Mouse (Mus musculus): ENCODE measurements at regions not wholly inside any gene's neighbourhood (a gene's known extent, or its start where the extent isn't known, plus 50 kb on each side); places are given as distances from the start of the nearest gene placed in this dataset.
"Not testable (repeated sequence)": the region's sequence is repeated elsewhere in the genome, so short reads cannot be mapped to it uniquely, and the experiment has no call there.

DNA sequence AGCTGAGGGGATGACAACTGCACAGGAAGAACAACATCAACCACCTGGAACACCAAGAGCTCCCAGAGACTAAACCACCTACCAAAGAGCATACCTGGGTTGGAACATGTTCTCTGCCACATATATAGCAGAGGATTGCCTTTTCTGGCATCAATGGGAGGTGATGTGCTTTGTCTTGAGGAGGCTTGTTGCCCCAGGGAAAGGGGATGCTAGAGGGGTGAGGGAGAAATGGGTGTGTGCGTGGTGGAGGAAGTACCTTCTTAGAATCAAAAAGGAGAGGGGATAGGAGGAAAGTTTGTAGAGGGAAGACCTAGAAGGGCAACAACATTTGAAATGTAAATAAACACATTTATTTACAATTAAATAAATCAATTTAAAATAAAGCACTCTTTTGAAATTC lies 358.5 kb upstream of the Pfkp start:
- DNase-seq (ENCODE audit: low spot score in 2 of 2) = no peak

DNA sequence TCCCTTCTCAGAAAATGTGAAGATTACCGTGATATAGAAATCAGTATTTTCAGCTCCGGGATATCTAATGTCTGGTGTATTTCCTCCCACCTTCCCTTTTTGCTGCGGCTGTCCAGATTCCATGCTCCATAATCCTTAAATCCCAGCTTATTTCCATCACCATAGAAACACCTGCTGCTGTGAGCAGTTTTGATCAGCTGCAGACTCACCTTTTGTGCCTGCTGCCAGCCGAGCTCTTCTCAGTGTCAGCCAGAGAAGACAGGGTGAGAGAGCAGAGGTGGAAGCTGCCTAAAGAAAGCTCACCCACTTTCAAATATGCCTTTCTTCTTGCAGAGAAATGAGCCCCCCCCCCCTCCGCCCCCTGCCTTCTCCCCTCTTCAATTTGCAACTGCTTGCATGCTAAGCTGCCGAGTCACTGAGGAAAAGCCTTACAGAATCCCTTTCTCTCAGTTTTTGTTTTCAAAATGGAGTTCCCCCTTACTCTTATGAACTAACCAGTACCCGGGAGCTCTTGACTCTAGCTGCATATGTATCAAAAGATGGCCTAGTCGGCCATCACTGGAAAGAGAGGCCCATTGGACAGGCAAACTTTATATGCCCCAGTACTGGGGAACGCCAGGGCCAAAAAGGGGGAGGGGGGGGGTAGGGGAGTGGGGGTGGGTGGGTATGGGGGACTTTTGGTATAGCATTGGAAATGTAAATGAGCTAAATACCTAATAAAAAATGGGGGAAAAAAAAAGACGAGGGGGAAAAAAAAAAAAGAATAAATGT lies 350.1 kb upstream of the Pfkp start:
- not testable (repeated sequence) for DNase-seq (ENCODE audit: low spot score in 2 of 2)

DNA sequence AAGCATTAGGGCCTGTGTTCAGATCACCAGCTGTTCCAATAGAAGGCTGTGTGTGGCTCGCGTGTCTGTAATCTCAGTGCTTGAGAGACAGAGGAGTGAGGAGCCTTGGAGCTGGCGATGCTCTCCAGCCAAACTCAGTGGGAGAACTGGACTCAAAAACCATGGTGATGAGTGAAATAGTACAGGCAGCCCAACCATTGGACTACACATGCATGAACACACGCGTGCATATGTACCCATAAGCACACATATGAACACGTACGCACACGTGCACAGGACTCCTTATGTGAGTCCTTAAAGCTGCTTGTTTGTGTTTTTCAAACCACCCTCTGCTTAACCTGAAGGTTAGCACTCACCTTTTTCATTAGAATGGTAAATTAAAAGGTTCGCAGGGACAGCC lies 349.5 kb upstream of the Pfkp start:
- DNase-seq (ENCODE audit: low spot score in 2 of 2) = no peak

DNA sequence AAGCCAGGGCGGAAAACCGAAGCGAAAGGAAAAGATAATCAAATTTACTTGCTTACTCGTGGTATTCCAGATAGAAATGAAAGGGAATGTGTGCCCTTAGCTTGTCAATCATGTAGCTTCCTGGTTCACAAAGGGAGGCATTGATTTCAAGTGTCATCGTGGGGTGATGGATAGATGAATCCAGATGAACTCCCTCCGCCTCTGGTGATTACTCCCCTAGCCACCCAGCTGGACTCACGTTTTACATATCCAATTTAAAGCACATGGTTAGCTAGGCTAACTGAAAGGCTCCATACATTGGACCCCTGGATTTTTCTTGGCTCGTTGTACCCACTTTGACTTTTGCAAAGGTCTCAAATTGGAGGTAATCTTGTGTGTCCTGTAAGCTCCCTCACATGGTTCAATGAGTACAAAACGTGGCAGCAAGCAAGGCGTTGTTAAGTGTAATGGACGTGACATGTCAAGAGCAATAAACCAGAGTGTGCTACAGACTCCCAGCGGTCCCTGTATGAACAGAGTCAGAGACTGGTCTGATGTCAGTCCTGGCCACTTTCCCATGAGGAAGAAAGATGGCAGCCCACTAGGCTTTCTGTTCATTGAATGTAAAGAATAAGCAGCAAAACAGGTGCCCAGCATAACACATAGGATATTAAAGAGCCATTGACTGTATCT lies 343.9 kb upstream of the Pfkp start:
- DNase-seq (ENCODE audit: low spot score in 2 of 2) = no peak

DNA sequence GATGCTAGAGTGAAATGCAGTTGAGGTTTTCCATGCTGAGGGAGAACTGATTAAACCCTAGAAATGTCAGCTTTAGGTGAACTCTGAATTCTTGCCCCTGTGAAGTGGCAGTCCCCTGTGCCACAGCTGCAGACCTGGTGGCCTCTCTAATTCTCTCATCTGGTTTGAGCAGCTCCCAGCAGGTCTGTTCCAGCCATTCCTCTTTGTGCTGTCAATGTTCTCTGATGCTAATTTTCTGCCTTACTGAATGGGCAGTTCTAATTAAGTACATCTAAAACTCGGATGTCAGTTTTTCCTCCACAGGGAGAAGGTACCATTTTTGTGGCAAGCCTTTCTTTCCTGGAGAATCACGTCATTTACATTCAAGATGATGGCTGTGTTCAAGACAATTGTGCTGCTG lies 343.1 kb upstream of the Pfkp start:
- no peak for DNase-seq (ENCODE audit: low spot score in 2 of 2)

DNA sequence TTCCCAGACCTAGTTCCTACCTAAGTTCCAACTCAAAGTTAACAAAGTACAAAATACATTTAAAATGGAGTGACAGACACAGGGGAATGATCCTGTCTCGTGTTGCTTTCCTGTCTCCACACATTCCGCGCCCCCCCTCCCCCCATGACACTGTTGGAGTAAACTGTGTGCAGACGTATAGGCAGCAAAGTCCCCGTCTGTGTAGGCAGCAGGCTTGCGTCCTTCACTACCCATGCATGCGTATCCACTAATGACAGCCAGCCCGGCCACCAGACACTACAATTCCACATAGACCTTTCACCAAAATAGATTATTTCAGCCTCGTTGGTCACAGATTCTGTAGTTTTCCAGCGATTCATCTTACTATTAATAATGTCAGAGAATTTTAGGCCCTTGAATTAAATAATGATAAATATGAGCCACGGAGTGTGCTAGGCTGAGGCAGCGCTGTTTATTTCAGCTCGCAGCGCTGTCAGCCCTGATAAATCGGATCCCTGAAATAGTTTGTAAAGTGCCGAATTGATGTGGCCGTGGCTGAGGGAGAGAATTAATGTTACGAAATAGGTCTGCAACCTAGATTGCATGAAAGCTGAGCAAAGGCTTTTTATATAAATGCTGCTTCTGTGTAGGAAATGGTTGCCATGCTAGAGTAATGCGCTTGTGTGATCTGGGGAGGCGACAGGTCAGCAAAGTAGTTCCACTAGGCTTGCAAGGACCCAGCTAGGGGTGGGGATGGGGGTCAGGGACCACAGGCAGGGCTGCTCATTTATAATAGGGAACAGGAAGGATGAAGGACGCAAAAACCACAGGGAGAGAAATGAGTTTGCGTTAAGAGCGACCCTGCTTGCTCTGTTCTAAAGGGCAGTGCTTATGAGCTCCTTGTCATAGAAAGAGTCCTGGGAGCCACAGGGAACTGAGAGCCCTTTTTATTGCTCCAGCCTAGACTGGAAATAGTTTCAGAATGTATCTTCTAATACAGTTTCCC lies 336.7 kb upstream of the Pfkp start:
- DNase-seq (ENCODE audit: low spot score in 2 of 2) = no peak

DNA sequence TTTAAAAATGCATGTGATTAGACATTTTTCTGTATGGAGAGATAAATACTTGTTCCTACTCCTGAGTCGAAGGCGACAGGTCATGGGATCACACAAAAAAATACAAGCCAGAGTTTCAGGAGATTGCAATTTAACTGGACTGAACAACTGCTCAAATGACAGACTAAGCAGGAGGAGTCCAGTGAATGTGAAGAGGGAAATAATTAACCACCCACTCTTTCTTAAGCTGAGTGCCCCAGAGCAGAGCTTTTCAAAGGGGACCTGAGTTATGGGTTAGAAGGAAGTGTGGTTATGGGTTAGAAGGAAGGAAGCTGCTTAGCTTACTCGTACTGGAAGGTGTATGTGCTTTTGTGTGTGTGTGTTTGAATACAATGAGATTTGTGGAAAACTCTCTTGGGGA lies 307.1 kb upstream of the Pfkp start:
- no peak for DNase-seq (ENCODE audit: low spot score in 2 of 2)

DNA sequence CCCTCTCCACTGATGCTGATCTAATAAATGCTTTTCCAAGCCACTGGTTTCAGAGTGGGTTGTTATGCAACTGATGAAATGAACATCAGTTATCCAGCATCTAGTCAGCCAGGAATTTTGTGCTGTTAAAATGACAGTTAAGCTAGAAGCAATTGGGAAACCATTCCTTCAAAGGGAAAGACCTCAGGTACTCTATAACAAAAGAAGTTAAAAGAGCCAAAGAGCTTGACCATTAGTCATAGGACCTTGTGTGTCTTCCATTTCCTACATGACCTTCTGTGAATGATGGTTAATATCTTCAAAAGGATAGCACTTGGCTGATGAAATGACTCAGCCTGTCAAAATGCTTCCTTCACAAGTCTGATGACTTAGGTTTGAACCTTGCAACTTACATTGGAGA lies 275.6 kb upstream of the Pfkp start:
- no peak for DNase-seq (ENCODE audit: low spot score in 2 of 2)

DNA sequence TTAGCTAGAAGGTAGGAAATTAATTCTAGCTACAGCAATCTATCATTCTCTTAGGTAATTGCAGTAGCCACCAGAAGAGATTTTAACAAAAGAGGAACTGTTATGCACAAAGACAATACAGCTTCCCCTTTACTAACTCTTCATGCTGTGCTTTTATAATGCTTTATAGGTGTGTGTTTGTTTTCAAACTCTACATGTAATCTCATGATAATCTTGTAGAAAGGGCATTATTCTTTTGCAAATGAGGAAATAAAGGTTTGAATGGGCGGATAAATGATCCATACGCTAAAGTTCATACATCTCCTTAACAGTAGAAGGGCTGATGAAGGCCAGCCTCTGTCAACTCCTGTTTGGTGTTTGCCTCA lies 273.8 kb upstream of the Pfkp start:
- DNase-seq (ENCODE audit: low spot score in 2 of 2) = no peak

DNA sequence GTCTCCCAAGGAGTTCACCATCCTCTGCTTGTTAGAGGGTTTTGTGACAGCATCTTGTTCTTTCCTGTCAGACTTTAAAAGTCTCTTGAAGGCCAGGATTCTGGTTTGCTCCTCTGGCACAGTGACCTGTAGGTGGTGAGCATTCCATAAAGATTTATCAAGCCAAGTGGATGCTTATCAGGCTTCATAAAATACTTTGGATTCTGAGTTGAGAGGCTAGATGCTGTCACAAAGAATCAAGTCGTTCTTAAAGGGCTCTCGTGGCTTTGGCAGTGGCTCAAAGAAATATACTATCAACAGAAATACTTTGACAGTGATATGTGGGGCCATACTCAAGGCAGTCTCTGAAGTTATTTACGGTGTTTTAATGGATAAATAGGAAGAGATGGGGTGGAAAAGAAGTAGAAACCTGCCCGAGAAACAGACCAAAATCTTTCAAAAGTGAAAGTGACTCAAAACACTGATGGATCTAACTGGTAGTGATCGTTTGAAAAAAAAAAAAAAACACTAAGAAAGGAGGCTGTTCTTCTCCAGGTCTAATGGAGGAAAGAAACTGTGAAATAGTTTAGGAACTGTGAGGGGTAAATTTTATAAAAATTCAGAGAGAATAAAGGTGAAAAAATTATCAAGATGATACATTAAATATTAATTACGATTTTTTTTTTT lies 273.2 kb upstream of the Pfkp start:
- DNase-seq (ENCODE audit: low spot score in 2 of 2) = no peak

DNA sequence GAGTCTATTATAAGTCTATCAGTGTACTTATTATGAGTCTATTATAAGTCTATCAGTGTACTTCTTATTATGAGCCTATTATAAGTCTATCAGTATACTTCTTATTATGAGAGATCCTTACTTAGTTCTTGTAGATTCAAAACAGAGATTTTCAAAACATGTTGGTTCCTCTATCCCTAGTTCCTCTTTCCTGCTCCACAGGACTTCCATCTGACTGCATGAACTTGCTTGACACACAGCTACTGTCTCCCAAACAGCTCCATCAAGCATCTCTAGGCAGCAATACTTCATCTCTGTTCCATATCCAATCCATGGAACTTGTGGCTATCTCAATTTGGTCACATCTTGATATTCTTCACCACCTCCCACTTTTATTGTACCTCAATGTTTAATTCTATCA lies 257.4 kb upstream of the Pfkp start:
- DNase-seq (ENCODE audit: low spot score in 2 of 2) = no peak

DNA sequence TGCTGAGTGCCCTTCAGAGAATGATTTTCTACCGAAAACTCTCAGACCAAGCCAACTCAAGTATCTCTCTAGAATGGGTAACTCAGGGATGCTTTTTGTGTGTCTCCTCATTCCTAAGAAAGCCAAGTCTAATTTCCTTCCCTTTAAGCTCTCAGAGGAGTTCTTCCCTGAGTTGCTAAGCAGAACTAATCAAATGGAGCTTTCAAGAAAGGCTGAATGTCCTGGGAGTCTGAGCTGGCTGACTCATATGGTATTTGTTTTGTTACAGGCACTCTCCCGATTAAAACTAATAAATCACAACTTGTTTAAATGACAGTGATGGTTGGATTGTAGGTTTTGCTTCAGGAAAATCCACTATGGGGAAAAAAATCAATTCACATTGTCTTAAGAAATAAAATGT lies 253.1 kb upstream of the Pfkp start:
- DNase-seq (ENCODE audit: low spot score in 2 of 2) = no peak

DNA sequence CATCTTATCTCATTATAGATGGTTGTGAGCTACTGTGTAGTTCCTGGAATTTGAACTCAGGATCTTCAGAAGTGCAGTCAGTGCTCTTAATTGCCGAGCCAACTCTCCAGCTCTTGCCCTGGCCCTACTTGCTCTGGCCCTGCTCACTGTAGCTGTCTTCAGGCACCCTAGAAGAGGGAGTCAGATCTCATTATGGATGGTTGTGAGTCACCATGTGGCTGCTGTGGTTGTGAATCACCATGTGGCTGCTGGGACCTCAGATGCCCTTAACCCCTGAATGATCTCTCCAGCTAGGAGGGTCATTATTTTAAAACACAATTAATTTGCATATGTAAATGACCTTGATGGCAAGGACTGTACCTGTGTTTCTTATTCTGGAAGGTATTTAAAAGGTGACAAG lies 249.1 kb upstream of the Pfkp start:
- DNase-seq (ENCODE audit: low spot score in 2 of 2) = no peak

DNA sequence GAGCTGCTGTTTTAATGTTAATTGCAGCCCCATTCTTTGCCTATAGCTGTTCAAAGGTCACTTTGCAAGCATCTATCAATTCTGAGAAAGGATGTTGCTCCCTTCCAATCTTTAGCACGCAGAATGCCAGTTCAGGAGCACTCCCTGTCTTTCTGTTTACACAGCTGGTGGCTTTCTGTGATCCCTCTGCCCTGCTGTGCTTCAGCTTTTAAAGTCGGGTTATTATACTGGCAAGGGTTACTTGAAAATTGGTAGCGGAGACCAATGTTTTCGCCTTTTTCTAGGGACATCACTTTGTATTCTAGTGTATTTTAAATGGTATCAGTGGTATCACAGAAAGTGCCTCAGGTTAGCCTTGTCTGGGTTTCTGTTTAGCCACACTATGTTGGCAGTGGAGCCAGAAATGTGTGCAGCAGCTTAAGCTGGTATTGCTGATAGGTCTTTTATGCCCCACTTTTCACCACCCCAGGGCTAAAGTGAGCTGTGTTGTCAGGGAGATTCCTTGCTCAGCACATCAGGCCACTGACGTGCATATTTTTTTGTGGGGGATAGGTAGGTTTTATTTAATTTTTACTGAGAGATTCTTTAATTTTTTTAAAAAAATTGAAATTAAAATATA lies 243.0 kb upstream of the Pfkp start:
- no peak for DNase-seq (ENCODE audit: low spot score in 2 of 2)

DNA sequence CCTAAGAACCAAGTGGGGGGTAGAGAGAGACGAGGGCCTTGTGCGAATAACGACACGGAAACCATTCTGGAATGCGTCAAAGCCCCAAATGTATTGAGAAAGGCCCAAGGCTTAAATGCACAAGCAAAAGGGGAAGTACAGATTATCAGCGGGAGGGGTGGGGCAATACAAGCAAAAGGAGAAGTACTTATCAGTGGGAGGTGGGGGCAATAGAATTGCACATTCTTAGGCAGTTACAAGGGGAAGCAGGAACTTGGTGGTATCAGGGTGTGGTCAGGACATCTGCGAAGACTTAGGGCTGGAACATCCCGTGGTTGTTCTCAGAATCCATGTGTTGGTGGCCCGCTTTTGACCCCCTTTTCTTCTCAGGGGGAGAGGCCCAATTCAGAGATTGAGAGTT lies 240.9 kb upstream of the Pfkp start:
- DNase-seq (ENCODE audit: low spot score in 2 of 2) = peak in 1 of 2 experiments; percentile 56

DNA sequence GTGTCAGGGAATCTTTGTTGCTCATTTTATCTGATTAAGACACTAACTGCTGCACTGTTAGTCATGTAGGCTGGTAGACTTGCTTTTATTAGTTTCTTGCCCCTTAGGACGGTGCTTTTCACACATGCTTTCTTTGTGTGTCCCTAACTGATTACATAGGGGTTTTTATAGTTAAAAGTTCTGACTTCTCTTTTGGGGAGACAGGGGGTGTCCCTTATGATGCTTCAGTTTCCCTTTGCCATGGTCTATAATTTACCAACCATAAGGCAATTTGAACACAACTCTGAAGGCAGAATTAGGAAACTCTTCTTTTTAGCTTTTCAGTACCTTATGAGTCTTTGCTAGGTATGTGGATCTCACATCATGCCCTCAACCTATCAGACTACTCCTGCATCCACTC lies 239.8 kb upstream of the Pfkp start:
- DNase-seq (ENCODE audit: low spot score in 2 of 2) = no peak

DNA sequence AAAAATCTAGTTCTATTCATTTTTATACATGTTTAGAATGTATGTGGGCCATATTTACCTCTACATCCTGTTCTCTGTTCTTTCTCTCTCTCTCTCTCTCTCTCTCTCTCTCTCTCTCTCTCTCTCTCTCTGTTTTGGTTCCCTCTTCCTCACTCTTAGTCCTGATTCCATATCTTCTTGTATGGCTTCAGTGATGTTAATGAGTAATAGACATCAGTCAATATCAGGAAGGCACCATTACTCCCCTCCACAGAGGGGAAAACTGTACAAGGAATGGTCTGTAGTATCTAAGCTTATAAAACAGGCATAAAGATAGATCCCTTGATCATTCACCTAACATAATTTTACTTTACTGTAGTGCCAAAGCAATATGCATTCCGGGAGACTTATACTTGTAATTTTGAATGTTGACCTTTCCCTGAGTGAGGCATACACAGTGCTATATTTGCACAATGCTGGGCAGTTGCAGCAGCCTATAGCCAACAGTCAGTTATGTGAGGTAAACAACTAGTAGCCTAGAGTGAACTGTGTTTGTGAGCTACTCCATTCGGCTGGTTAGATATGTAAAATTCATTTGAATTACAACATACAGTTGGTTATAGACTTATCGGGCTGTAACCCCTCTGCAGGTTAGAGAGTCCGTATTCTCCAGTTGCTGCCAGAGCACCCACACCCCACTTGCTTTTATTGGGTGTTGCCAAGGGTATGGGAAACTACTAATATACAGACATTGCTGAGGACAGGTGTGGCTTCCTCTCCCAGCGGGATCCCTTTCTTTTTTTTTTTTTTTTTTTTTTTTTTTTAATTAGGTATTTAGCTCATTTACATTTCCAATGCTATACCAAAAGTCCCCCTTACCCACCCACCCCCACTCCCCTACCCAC lies 228.7 kb upstream of the Pfkp start:
- DNase-seq (ENCODE audit: low spot score in 2 of 2) = no peak

DNA sequence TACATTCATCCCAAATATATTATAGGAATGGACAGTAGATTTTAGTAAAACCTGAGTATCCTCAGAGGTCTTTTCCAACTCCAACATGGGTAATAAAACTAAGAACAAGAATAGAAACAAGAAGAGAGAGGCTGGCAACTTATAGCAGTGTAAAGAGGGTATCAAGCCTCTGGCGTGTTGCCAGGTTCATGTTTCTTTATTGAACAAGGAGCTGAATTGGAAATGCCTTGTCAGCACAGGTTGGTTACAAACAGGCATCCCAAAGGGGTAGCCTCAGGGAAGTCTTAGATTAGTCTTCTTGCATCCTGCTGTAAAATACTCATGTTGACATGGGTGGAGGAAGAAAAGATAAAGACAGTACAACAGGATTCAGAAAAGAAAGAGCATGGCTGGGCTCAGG lies 213.6 kb upstream of the Pfkp start:
- DNase-seq (ENCODE audit: low spot score in 2 of 2) = no peak

DNA sequence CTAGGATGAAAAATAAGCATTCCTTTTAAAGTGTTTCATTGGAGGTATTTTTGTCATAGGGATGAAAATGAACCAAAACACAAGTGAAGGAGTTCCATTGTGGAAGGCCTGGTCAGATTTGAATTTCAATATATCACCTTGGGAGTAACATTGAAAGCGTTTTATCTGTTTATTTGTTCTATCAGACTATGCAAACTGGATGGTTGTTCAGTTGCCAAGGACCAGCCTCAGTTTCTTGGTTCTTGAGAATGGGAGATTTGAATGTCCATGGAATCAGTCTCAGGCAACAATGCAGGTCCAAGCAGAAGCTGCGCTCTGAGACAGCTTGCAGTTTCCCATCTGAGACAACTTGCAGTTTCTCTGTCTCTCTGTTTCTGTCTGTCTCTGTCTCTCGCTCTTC lies 211.0 kb upstream of the Pfkp start:
- no peak for DNase-seq (ENCODE audit: low spot score in 2 of 2)
